Mouse (Mus musculus) heart, embryonic 15.5 days (tissue): ENCODE results near the gene Lrmda. TPM values are rescaled to one million over a fixed set of nuclear protein-coding genes. Genes with fewer than 3 reads are reported as not detected.

Experiments used
- ATAC-seq: fragments of 200-750 bp; cut with Nextera tagmentation; replicated peaks from 2 replicates; pipeline ENCODE4 v1.8.0; 2017; ENCODE audit warnings: low read depth, moderate TSS enrichment; ENCODE audit not compliant: insufficient number of reproducible peaks, insufficient read depth, low FRiP score
- H3K27ac ChIP-seq: fragments of 300-500 bp; sonication (generic); 2 replicates; pipeline ENCODE4 v1.5.1; 2015; ENCODE audit warnings: mild to moderate bottlenecking, inconsistent platforms
- H3K27me3 ChIP-seq: fragments of 300-500 bp; sonication (generic); 2 replicates; pipeline ENCODE4 v1.6.1; 2015; ENCODE audit warnings: inconsistent platforms
- H3K36me3 ChIP-seq: fragments of 300-500 bp; sonication (generic); 2 replicates; pipeline ENCODE4 v1.6.1; 2015; ENCODE audit warnings: mild to moderate bottlenecking, inconsistent platforms
- H3K4me1 ChIP-seq: fragments of 300-500 bp; sonication (generic); replicated peaks from 2 replicates; pipeline ENCODE4 v1.6.1; 2015; ENCODE audit warnings: inconsistent platforms
- H3K4me2 ChIP-seq: fragments of 300-500 bp; sonication (generic); 2 replicates; pipeline ENCODE4 v1.6.1; 2015; ENCODE audit warnings: inconsistent platforms, mild to moderate bottlenecking, moderate library complexity
- H3K4me3 ChIP-seq: fragments of 300-500 bp; sonication (generic); 2 replicates; pipeline ENCODE4 v1.5.1; 2015; ENCODE audit warnings: mild to moderate bottlenecking, inconsistent platforms
- H3K9ac ChIP-seq: fragments of 300-500 bp; sonication (generic); 2 replicates; pipeline ENCODE4 v1.6.1; 2015; ENCODE audit warnings: mild to moderate bottlenecking, inconsistent platforms
- H3K9me3 ChIP-seq: fragments of 300-500 bp; sonication (generic); replicated peaks from 2 replicates; pipeline ENCODE4 v1.6.1; 2016; ENCODE audit warnings: inconsistent platforms
- WGBS: fragments of 180-500 bp; shearing (Covaris S2); methylation state at CpG from one replicate; pipeline ENCODE4 v1.1.7; 2015; ENCODE audit warnings: mixed read lengths; 5-methylcytosine and 5-hydroxymethylcytosine counted together
- polyA plus RNA-seq: library from polyadenylated mRNA; unstranded; fragments of >200 nt; fragmentation: Nextera tagmentation; extraction: Ambion mirVana; gene quantifications from 2 replicates; pipeline ENCODE4 v1.2.1, GENCODE M21; 2015

The Lrmda gene
- polyA plus RNA-seq, 1 experiment from 2014 or later: 0.83 TPM

- no peak overlapping the region for H3K9ac ChIP-seq
- H3K4me3 ChIP-seq: no peak overlapping the region
- no peaks in the 10 kb centered on the region for H3K4me1 ChIP-seq
- 66% methylated on average over 7 of the region's 7 CpGs for WGBS
- ATAC-seq: no peak
- no peak overlapping the region for H3K4me2 ChIP-seq
- no peak overlapping the region for H3K27ac ChIP-seq
- no peaks in the 10 kb centered on the region for H3K36me3 ChIP-seq
- H3K27me3 ChIP-seq: no peaks in the 10 kb centered on the region
- H3K9me3 ChIP-seq: no peaks in the 10 kb centered on the region
Measured at GRCm38 (mm10) chr14:22905741-22906667, 886.5 kb downstream of the Lrmda start.

- H3K4me3 ChIP-seq: no peak overlapping the region
- WGBS: 56% methylated on average over 4 of the region's 4 CpGs
- no peak overlapping the region for H3K27ac ChIP-seq
- ATAC-seq: no peak
- H3K36me3 ChIP-seq: no peaks in the 10 kb centered on the region
- no peak overlapping the region for H3K4me2 ChIP-seq
- H3K9me3 ChIP-seq: no peaks in the 10 kb centered on the region
- H3K27me3 ChIP-seq: no peaks in the 10 kb centered on the region
- no peak overlapping the region for H3K9ac ChIP-seq
- H3K4me1 ChIP-seq: no peaks in the 10 kb centered on the region
Measured at GRCm38 (mm10) chr14:22906716-22907115, 887.2 kb downstream of the Lrmda start.

- no peak overlapping the region for H3K4me3 ChIP-seq
- H3K9ac ChIP-seq: no peak overlapping the region
- H3K4me2 ChIP-seq: no peak overlapping the region
- H3K9me3 ChIP-seq: no peaks in the 10 kb centered on the region
- no peaks in the 10 kb centered on the region for H3K36me3 ChIP-seq
- ATAC-seq: no peak
- H3K27me3 ChIP-seq: no peaks in the 10 kb centered on the region
- no peaks in the 10 kb centered on the region for H3K4me1 ChIP-seq
- no peak overlapping the region for H3K27ac ChIP-seq
- 58% methylated on average over 4 of the region's 4 CpGs for WGBS
Measured at GRCm38 (mm10) chr14:22907221-22907620, 887.7 kb downstream of the Lrmda start.

- no peak for ATAC-seq
Measured at GRCm38 (mm10) chr14:22908006-22908405, 888.5 kb downstream of the Lrmda start.

GRCm38 (mm10) chr14:22915463-22915862, 896.0 kb downstream of the Lrmda start:
- Histone ChIP-seq H3K27me3 (no peaks in the 10 kb centered on the region), H3K36me3 (no peaks in the 10 kb centered on the region), H3K4me1 (no peaks in the 10 kb centered on the region), H3K9me3 (no peaks in the 10 kb centered on the region), H3K9ac (no peak overlapping the region), H3K4me3 (no peak overlapping the region), H3K4me2 (no peak overlapping the region), H3K27ac (no peak overlapping the region)
- WGBS: 85% methylated on average over 3 of the region's 3 CpGs
- ATAC-seq: no peak

More at GRCm38 (mm10) chr14:22908006-22908405, 888.5 kb downstream of the Lrmda start:
- H3K27ac ChIP-seq: no peak overlapping the region
- H3K4me2 ChIP-seq: no peak overlapping the region
- no peak overlapping the region for H3K4me3 ChIP-seq
- no peaks in the 10 kb centered on the region for H3K27me3 ChIP-seq
- WGBS: 77% methylated on average over 2 of the region's 2 CpGs
- no peaks in the 10 kb centered on the region for H3K9me3 ChIP-seq
- no peak overlapping the region for H3K9ac ChIP-seq
- H3K4me1 ChIP-seq: no peaks in the 10 kb centered on the region
- H3K36me3 ChIP-seq: no peaks in the 10 kb centered on the region

GRCm38 (mm10) chr14:22918499-22918898, 899.0 kb downstream of the Lrmda start:
- 77% methylated on average over 3 of the region's 3 CpGs for WGBS
- H3K9me3 ChIP-seq: no peaks in the 10 kb centered on the region
- no peaks in the 10 kb centered on the region for H3K36me3 ChIP-seq
- H3K4me2 ChIP-seq: no peak overlapping the region
- H3K9ac ChIP-seq: no peak overlapping the region
- ATAC-seq: no peak
- H3K27me3 ChIP-seq: no peaks in the 10 kb centered on the region
- no peak overlapping the region for H3K4me3 ChIP-seq
- no peaks in the 10 kb centered on the region for H3K4me1 ChIP-seq
- no peak overlapping the region for H3K27ac ChIP-seq

GRCm38 (mm10) chr14:22918931-22919330, 899.4 kb downstream of the Lrmda start:
- no peak overlapping the region for H3K27ac ChIP-seq
- H3K27me3 ChIP-seq: no peaks in the 10 kb centered on the region
- 58% methylated on average over 2 of the region's 2 CpGs for WGBS
- no peak overlapping the region for H3K4me3 ChIP-seq
- no peaks in the 10 kb centered on the region for H3K4me1 ChIP-seq
- H3K9ac ChIP-seq: no peak overlapping the region
- no peak overlapping the region for H3K4me2 ChIP-seq
- H3K9me3 ChIP-seq: no peaks in the 10 kb centered on the region
- no peak for ATAC-seq
- H3K36me3 ChIP-seq: no peaks in the 10 kb centered on the region

- Histone ChIP-seq H3K4me1 (no peaks in the 10 kb centered on the region), H3K9me3 (no peaks in the 10 kb centered on the region), H3K9ac (no peak overlapping the region), H3K27me3 (no peaks in the 10 kb centered on the region), H3K36me3 (no peaks in the 10 kb centered on the region), H3K27ac (no peak overlapping the region), H3K4me2 (no peak overlapping the region), H3K4me3 (no peak overlapping the region)
- no peak for ATAC-seq
Measured at GRCm38 (mm10) chr14:22921152-22921551, 901.6 kb downstream of the Lrmda start.

GRCm38 (mm10) chr14:22921796-22922195, 902.3 kb downstream of the Lrmda start:
- no peaks in the 10 kb centered on the region for H3K9me3 ChIP-seq
- H3K9ac ChIP-seq: no peak overlapping the region
- no peaks in the 10 kb centered on the region for H3K4me1 ChIP-seq
- H3K27me3 ChIP-seq: no peaks in the 10 kb centered on the region
- no peak overlapping the region for H3K27ac ChIP-seq
- no peak for ATAC-seq
- no peak overlapping the region for H3K4me3 ChIP-seq
- 76% methylated on average over 2 of the region's 2 CpGs for WGBS
- no peak overlapping the region for H3K4me2 ChIP-seq
- H3K36me3 ChIP-seq: no peaks in the 10 kb centered on the region

- Histone ChIP-seq H3K4me3 (no peak overlapping the region), H3K4me1 (no peaks in the 10 kb centered on the region), H3K9me3 (no peaks in the 10 kb centered on the region), H3K27me3 (no peaks in the 10 kb centered on the region), H3K9ac (no peak overlapping the region), H3K4me2 (no peak overlapping the region), H3K36me3 (no peaks in the 10 kb centered on the region), H3K27ac (no peak overlapping the region)
- ATAC-seq: no peak
- 78% methylated on average over 4 of the region's 4 CpGs for WGBS
Measured at GRCm38 (mm10) chr14:22922571-22922970, 903.1 kb downstream of the Lrmda start.

- H3K36me3 ChIP-seq: no peaks in the 10 kb centered on the region
- WGBS: 70% methylated on average over 2 of the region's 2 CpGs
- no peak overlapping the region for H3K27ac ChIP-seq
- H3K4me1 ChIP-seq: no peaks in the 10 kb centered on the region
- ATAC-seq: no peak
- H3K9me3 ChIP-seq: no peaks in the 10 kb centered on the region
- H3K27me3 ChIP-seq: no peaks in the 10 kb centered on the region
- no peak overlapping the region for H3K4me3 ChIP-seq
- no peak overlapping the region for H3K4me2 ChIP-seq
- no peak overlapping the region for H3K9ac ChIP-seq
Measured at GRCm38 (mm10) chr14:22923251-22923650, 903.7 kb downstream of the Lrmda start.

- no peaks in the 10 kb centered on the region for H3K27me3 ChIP-seq
- no peak overlapping the region for H3K4me2 ChIP-seq
- no peaks in the 10 kb centered on the region for H3K9me3 ChIP-seq
- no peaks in the 10 kb centered on the region for H3K36me3 ChIP-seq
- no peak overlapping the region for H3K9ac ChIP-seq
- H3K27ac ChIP-seq: no peak overlapping the region
- no peak for ATAC-seq
- H3K4me3 ChIP-seq: no peak overlapping the region
- no peaks in the 10 kb centered on the region for H3K4me1 ChIP-seq
- 85% methylated on average over 2 of the region's 2 CpGs for WGBS
Measured at GRCm38 (mm10) chr14:22928263-22928662, 908.8 kb downstream of the Lrmda start.
